Comparison of ENCODE assay signal across 1 mouse cellular context in the genomic region with DNA sequence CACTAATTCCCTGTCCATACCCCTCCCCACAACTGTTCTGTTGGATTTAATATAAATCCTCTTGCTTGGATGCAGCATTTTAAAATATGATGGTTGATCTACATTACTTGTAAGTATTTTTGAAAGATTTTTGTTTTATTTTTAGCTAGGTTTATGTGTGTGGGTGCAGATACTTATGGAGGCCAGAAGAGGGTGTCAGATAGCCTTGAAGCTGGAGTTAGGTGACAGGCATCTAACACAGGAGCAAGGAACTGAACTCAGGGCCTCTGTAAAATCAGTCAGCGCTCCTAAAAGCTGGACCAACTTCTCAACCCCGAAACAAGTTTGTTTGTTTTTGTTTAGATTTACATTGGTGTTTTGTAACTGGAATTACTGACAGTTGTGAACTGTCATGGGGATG.
A peak's percentile ranks its signal among the peaks of the same experiment; 100 is the strongest.
TF ChIP-seq lines count a peak whose summit lies in the region.

No protein-coding gene starts in this region.

TF ChIP-seq in MEL, 35 proteins besides CTCF, POLR2A, EP300 and RAD21:
- TF ChIP-seq ZNF384 (IDR thresholded peaks at IDR 0.05; ENCODE audit: low read depth, low read length) (0 out of 2 replicates have a peak, but pooled peaks have one; percentile 21), NELFE (IDR thresholded peaks at IDR 0.05; ENCODE audit: low read depth, low read length) (no peak), ETS1 (IDR thresholded peaks at IDR 0.05; ENCODE audit: low read depth, low read length) (no peak), SMC3 (IDR thresholded peaks at IDR 0.05; ENCODE audit: low read depth, low read length) (peak; percentile 46), POLR2AphosphoS2 (IDR thresholded peaks at IDR 0.05; ENCODE audit: low read length) (no peak), E2F4 (IDR thresholded peaks at IDR 0.05; ENCODE audit: borderline replicate concordance, low read depth, low read length) (no peak), SIN3A (IDR thresholded peaks at IDR 0.05; ENCODE audit: low read length) (no peak), TAL1 (IDR thresholded peaks at IDR 0.05; ENCODE audit: low read length) (no peak), MXI1 (IDR thresholded peaks at IDR 0.05; ENCODE audit: low read depth, low read length) (no peak), TCF12 (IDR thresholded peaks at IDR 0.05; ENCODE audit: low read depth, low read length) (no peak), USF2 (IDR thresholded peaks at IDR 0.05; ENCODE audit: borderline replicate concordance in 1 of 2, insufficient read depth in 1 of 2, low read depth in 1 of 2, low read length in 2 of 2) (no peak), ZC3H11A (IDR thresholded peaks at IDR 0.05; ENCODE audit: low read depth, low read length) (peak; percentile 27; the same call in 1 of the 2 replicates), USF1 (IDR thresholded peaks at IDR 0.05; ENCODE audit: low read depth, low read length) (no peak), JUND (IDR thresholded peaks at IDR 0.05; ENCODE audit: low read depth, low read length) (no peak), HCFC1 (IDR thresholded peaks at IDR 0.05; ENCODE audit: low read depth, low read length) (no peak), CHD1 (IDR thresholded peaks at IDR 0.05; ENCODE audit: low read depth, low read length) (no peak), RCOR1 (IDR thresholded peaks at IDR 0.05; ENCODE audit: low read depth, low read length) (no peak), KAT2A (conservative IDR thresholded peaks at IDR 0.05; ENCODE audit: low read depth, low read length) (no peak), UBTF (IDR thresholded peaks at IDR 0.05; ENCODE audit: borderline replicate concordance, insufficient read depth, low read depth, low read length) (no peak), NRF1 (IDR thresholded peaks at IDR 0.05; ENCODE audit: insufficient read depth, low read depth, low read length, poor library complexity, severe bottlenecking) (no peak), POLR2AphosphoS5 (IDR thresholded peaks at IDR 0.05; ENCODE audit: borderline replicate concordance, low read depth, low read length) (no peak)
